Mouse (Mus musculus): ENCODE measurements around the gene Mecom.

Mecom gene

GRCm38 (mm10) chr3:30483006-30483684 is 64.7 kb downstream of the Mecom start:
- DNase-seq (ENCODE audit: low spot score in 2 of 2): no peak

GRCm38 (mm10) chr3:30481682-30482081 is 66.1 kb downstream of the Mecom start:
- DNase-seq (ENCODE audit: low spot score in 2 of 2): no peak

DNA sequence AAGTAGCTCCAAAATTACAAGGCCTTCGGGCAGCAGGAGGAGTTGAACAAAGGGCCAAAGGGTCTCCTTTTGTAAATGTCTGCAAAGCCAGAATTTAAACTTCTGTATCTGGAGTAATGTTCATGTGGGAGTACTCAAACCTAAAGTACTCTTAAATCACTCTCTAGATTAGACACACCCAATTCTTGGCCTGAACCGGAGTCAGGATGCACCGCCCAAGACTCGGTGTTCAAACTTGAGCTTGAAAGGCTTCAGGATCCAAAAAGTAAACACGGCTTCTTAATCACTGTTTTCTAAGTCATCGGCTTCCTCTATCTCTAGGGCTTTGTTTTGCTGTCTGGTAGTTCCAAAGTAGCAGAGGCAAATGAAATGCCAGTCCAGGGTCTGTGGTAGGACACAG is 67.3 kb downstream of the Mecom start:
- DNase-seq (ENCODE audit: low spot score in 2 of 2): no peak

GRCm38 (mm10) chr3:30478252-30478651 is 69.6 kb downstream of the Mecom start:
- DNase-seq (ENCODE audit: low spot score in 2 of 2): no peak

DNA sequence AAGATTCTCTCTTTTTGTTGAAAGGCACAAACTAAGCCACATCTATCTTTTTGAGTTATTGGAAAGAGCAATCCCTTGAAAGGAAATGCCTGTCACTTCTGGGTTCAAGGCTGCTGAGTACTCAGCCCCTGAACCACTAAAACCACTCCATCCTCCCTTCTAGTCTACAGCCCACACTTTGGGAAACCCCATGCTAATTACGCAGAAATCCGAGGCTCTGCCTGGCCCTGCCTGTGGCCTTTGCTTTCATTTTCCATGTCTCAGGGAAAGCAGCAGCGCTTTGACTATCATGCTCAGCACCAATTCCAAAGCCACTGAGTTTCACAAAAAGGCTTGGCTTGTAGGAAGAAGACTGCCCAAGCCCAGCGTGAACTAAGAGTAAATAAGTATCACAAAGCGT is 70.8 kb downstream of the Mecom start:
- no peak for DNase-seq (ENCODE audit: low spot score in 2 of 2)

GRCm38 (mm10) chr3:30475591-30475990 is 72.2 kb downstream of the Mecom start:
- no peak for DNase-seq (ENCODE audit: low spot score in 2 of 2)

DNA sequence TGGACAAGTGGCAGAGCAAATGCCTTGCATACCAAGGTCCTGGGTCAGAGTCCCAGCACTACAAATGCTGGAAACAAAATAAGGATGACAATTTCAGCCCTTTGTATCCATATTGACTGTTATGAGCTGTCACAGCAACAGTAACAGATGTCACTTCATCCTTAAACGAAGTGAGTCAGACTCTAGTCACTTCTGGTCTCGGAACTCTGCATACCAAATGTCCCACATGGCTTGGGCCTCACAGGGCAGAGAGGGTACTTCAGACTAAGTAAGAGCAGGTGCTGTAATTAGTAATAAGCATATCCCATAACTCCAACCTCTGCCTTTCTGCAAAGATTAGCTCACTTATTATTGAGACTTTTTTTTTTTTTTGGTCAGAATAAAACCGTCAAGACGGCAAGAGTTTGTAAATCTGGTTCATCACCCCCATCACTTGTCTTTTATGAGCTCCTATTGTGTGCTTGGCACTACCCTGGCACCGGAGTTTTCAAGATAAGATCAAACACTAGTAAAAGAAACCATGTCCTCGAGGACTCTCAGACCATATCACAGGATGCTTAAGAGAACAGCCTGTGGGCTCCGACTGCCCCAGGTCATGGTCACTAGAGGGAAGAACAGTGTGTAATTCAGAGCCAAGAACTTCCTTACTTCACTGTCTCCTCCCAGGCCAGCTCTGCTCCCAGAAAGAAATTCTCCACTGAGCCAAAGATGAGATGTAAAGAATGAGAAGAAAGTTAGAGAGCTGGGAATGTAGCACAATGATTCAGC is 79.6 kb downstream of the Mecom start:
- no peak for DNase-seq (ENCODE audit: low spot score in 2 of 2)

GRCm38 (mm10) chr3:30466031-30466650 is 81.7 kb downstream of the Mecom start:
- DNase-seq (ENCODE audit: low spot score in 2 of 2): no peak

DNA sequence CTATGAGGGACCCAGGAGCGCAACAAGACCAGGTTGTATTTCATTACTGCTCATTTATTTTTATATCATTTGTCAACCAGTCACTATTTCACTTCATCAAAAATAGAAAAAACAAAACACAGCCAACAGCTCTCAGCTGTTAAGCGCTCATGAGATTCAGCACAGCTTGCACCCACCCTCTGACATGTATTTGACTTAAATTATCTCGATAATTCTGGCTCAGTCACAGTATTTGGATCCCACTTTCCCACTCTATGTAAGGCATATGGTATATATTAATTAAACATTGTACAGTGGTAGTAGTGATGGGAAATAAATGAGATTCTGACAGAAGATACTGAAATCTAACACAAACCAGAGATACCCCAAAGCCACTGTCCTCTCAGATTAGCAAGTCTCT is 83.3 kb downstream of the Mecom start:
- no peak for DNase-seq (ENCODE audit: low spot score in 2 of 2)

DNA sequence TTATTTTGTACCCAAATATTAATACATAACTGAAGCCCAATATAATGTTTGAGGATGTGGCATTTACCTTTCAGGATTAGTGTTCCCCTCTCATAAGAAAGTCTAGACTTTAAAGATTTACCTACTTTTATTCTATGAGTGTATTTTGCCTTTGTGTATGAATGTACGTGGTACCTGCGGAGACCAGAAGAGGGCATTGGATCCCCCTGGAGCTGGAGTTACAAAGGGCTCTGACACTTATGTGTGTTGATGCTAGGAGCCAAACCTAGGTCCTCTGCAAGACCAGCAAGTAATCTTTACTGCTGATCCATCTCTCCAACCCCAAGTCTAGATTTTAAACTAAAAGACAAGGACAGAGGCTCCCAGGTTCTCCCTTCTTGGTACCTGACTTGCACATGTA is 86.0 kb downstream of the Mecom start:
- no peak for DNase-seq (ENCODE audit: low spot score in 2 of 2)

GRCm38 (mm10) chr3:30460890-30461578 is 86.8 kb downstream of the Mecom start:
- DNase-seq (ENCODE audit: low spot score in 2 of 2): no peak

GRCm38 (mm10) chr3:30459626-30460025 is 88.2 kb downstream of the Mecom start:
- no peak for DNase-seq (ENCODE audit: low spot score in 2 of 2)

DNA sequence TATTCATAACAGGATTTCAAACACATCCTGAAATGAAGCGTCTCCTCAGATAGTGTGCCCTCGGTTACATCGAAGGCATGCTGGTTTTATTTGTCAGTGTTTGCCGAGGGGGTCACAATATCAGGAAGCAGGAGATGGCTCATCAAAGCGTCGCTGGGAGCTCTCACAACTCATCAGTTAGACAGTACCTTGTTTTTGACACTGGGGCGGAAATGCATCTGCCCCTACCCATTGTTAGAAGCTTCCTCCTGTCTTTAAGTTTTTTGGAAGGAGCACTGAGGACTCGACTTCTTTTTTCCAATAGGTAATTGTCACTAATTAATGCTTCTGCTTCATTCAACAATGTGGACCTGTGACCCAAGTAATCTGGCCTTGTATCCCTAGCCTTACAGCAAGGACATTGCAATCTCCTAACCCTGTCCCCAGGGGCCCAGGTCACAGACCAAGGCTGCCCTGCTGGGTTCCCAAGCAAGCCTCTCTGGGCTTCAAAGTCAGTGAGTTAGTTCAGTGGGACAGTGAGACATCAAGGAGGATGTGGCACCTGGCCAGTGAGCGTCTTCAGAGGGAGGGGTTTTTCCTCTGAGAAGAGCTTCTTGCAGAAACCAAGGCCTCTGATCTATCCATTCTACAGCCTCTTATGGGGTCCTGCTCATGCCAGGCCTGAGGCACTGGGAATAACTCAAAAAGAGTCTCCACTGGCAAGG is 89.7 kb downstream of the Mecom start:
- DNase-seq (ENCODE audit: low spot score in 2 of 2): no peak

- no peak for DNase-seq (ENCODE audit: low spot score in 2 of 2)
Observed at GRCm38 (mm10) chr3:30455902-30456301, 91.9 kb downstream of the Mecom start.

DNA sequence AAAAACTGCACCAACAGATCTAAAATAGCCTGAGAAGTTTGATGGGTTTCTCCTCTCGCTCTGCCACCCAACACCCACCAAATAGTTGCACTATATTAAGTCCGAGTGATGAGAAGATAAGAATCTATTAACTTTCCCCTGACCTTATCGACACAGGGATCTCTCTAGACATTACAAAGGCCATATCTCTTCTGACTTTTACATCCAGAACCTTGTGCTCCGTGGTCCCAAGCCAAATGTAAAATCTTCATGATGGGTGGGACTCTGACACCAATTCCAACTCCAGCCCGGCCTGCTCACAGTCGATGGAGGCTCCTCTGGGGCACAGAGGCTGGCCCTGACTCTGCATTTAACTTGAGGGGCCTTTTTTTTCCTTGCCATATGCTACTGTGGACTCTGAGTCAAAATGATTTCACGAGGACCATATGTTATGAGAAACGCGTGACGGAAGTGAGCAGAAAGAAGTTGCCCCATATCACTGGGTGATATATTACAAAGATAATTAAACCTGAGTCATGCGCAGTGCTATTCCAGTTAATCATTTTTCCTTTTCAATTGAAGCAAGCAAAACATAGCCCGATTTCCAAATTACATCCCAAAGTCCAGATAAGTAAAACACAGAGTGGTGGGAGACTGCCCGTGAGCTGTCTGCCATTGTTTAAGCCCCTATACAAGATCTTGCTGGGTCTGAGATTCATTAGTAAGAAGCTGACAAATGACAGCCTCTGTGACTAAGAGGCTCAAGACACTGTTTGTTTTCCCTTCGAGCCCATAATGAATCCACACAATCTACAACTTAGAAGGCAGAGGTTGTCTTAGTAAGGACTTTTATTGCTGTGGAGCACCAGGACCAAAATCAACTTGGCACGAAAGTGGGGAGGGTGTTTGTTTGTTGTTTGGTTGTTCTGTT is 94.0 kb downstream of the Mecom start:
- DNase-seq (ENCODE audit: low spot score in 2 of 2): no peak

DNA sequence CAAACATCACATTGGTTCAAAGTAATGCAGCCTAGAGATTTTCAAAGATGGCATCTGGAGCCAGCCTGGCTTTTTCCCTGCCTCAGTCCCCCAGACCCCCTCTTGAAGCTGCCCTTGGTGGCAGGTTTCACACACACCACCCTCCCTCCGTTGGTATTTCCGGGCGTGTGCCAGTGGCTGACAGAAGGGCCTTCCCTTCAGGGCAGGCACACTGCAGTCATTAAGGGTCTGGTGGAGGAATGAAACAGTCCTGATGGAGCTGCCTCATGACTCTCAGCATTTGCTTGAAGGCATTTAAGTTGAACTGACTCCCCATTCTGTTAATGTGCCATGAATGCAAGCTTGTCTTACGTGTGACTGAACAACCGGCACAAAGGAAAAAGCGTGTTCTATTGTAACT is 94.8 kb downstream of the Mecom start:
- no peak for DNase-seq (ENCODE audit: low spot score in 2 of 2)

DNA sequence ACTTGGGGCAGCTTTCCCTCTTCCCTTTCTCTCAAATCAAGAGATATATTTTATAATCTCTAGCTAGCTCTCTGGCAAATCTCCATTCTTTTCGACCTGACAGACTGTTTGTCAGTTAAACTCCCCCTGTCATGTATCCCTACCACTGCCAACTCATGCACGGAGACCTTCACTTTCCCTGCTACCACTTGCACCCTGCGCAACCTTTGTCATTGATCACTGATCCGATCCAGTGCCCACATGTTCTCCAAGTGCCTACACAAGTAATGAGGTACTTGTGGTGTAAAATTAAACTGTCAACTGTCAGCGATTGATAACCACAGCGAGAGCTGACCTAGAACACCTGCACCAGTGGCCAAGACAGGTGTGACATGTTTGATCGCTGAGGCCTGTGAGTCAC is 95.3 kb downstream of the Mecom start:
- DNase-seq (ENCODE audit: low spot score in 2 of 2): no peak

- DNase-seq (ENCODE audit: low spot score in 2 of 2): no peak
Observed at GRCm38 (mm10) chr3:30450206-30450965, 97.4 kb downstream of the Mecom start.

DNA sequence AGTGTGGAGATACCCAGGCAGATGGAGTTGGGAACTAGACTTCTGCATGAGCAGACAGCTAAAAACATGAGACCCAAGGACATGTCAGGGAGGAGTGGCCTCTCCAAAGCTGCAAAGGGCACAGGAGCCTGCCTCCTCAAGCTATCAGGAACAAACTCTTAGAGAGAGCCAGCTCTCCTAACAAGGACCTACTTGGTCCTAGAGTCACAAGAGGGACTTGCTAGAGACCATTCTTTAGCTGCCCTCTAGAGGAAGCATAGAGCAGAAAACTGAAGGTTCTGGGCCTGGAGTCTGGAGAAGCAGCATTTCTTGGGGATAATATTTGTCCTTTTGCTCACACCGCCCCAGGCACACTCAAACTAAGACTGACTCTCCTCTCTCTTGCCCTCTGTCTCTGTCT is 99.2 kb downstream of the Mecom start:
- no peak for DNase-seq (ENCODE audit: low spot score in 2 of 2)

DNA sequence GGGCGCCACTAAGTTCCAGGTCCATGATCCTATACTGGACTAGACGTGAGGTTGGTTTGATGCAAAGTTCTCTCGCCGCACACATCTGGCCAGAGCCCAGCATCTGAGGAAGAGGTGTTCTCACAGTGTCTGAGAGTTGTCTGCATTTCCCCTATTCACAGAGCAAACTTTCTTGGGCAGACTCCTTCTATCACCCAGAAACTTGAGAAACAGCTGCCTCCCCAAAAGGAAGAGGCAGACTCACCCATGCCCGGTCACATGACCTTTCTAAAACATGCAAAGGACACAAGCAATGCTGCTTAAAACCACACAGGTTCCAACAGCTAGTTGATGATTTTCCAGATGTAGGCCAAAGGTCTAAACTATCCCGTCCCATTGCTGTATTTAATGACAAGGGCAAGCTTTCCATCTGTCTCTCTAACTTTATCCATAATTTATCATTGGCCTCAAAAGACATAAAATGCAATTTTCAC is 101.8 kb downstream of the Mecom start:
- no peak for DNase-seq (ENCODE audit: low spot score in 2 of 2)

All from left cerebral cortex, adult 9 months (tissue).